Mouse (Mus musculus) kidney, postnatal 0 days (tissue): Measurements from ENCODE around the gene Timeless. TPM values are rescaled to one million over a fixed set of nuclear protein-coding genes. Genes with fewer than 3 reads are reported as not detected.
A peak's percentile ranks its signal among the peaks of the same experiment; 100 is the strongest.

ENCODE experiments used
- ATAC-seq: fragments of 200-750 bp; cut with Nextera tagmentation; replicated peaks from 2 replicates; pipeline ENCODE4 v1.8.0; 2017; ENCODE audit warnings: low read depth, moderate number of reproducible peaks, moderate TSS enrichment, moderate library complexity; ENCODE audit not compliant: low FRiP score
- DNase-seq: peaks from one replicate; pipeline ENCODE4 v3.0.0-alpha.2; 2016; ENCODE audit warnings: low spot score
- H3K27ac ChIP-seq: fragments of 300-500 bp; sonication (generic); 2 replicates; pipeline ENCODE4 v1.5.1; 2014; ENCODE audit warnings: mild to moderate bottlenecking
- H3K27me3 ChIP-seq: fragments of 300-500 bp; sonication (generic); 2 replicates; pipeline ENCODE4 v1.6.1; 2014; ENCODE audit warnings: low read length, mixed read lengths; ENCODE audit not compliant: insufficient read depth
- H3K36me3 ChIP-seq: fragments of 300-500 bp; sonication (generic); 2 replicates; pipeline ENCODE4 v1.6.1; 2014; ENCODE audit warnings: low read length, mixed read lengths; ENCODE audit not compliant: insufficient read depth
- H3K4me1 ChIP-seq: fragments of 300-500 bp; sonication (generic); replicated peaks from 2 replicates; pipeline ENCODE4 v1.6.1; 2014; ENCODE audit warnings: antibody characterized with exemption, low read length, mixed read lengths; ENCODE audit not compliant: insufficient read depth
- H3K4me2 ChIP-seq: fragments of 300-500 bp; sonication (generic); 2 replicates; pipeline ENCODE4 v1.6.1; 2014; ENCODE audit warnings: mild to moderate bottlenecking, low read length, moderate library complexity, mixed read lengths
- H3K4me3 ChIP-seq: fragments of 300-500 bp; sonication (generic); replicated peaks from 2 replicates; pipeline ENCODE4 v1.5.1; 2014; ENCODE audit warnings: low read depth, low read length
- H3K9ac ChIP-seq: fragments of 300-500 bp; sonication (generic); 2 replicates; pipeline ENCODE4 v1.6.1; 2014; ENCODE audit warnings: low read depth, low read length
- H3K9me3 ChIP-seq: fragments of 300-500 bp; sonication (generic); replicated peaks from 2 replicates; pipeline ENCODE4 v1.6.1; 2016; ENCODE audit warnings: low read length, inconsistent platforms, mixed read lengths
- CTCF ChIP-seq: IDR thresholded peaks from 2 replicates; pipeline ENCODE4 v1.5.1; 2016; ENCODE audit warnings: antibody characterized with exemption, low read depth, mild to moderate bottlenecking, moderate library complexity
- WGBS: fragments of 180-500 bp; shearing (Covaris S2); extraction: QIAGEN DNeasy Blood & Tissue Kit; methylation state at CpG from one replicate; pipeline ENCODE4 v1.1.7; 2014; 5-methylcytosine and 5-hydroxymethylcytosine counted together
- polyA plus RNA-seq: library from polyadenylated mRNA; unstranded; fragments of >200 nt; fragmentation: Nextera tagmentation; extraction: Ambion mirVana; gene quantifications from 2 replicates; pipeline ENCODE4 v1.2.1, GENCODE M21; 2015

Timeless gene
- 26.4 and 33.3 TPM in 2 replicates for polyA plus RNA-seq

- ATAC-seq (peak; percentile 89), DNase-seq (peak; percentile 90)
- TF ChIP-seq CTCF, result no peak
- Histone ChIP-seq H3K4me2 (peak within 1 kb of the TSS; percentile 80), H3K4me3 (peak within 1 kb of the TSS; percentile 80), H3K4me1 (no peaks in the 10 kb centered on the region), H3K9me3 (no peaks in the 10 kb centered on the region), H3K27ac (peak within 1 kb of the TSS; percentile 93), H3K27me3 (no peaks in the 10 kb centered on the region), H3K9ac (peak within 1 kb of the TSS; percentile 71), H3K36me3 (no peaks in the 10 kb centered on the region)
- under 1% methylated on average over 58 of the region's 58 CpGs for WGBS
Observed at GRCm38 (mm10) chr10:128231697-128232419, at the start of gene Timeless. Timeless (plus strand) TSS chr10:128232065.

GRCm38 (mm10) chr10:128184296-128184695, 47.6 kb upstream of the Timeless start:
- no peaks in the 10 kb centered on the region for H3K9me3 ChIP-seq
- no peaks in the 10 kb centered on the region for H3K36me3 ChIP-seq
- no peak for ATAC-seq
- no peak for TF ChIP-seq CTCF
- H3K9ac ChIP-seq, result no peak overlapping the region
- H3K27me3 ChIP-seq, result no peaks in the 10 kb centered on the region
- no peak overlapping the region for H3K4me2 ChIP-seq
- DNase-seq, result no peak
- no peaks in the 10 kb centered on the region for H3K4me1 ChIP-seq
- H3K4me3 ChIP-seq, result no peak overlapping the region
- H3K27ac ChIP-seq, result no peak overlapping the region
- WGBS, result 72% methylated on average over 2 of the region's 2 CpGs

DNA sequence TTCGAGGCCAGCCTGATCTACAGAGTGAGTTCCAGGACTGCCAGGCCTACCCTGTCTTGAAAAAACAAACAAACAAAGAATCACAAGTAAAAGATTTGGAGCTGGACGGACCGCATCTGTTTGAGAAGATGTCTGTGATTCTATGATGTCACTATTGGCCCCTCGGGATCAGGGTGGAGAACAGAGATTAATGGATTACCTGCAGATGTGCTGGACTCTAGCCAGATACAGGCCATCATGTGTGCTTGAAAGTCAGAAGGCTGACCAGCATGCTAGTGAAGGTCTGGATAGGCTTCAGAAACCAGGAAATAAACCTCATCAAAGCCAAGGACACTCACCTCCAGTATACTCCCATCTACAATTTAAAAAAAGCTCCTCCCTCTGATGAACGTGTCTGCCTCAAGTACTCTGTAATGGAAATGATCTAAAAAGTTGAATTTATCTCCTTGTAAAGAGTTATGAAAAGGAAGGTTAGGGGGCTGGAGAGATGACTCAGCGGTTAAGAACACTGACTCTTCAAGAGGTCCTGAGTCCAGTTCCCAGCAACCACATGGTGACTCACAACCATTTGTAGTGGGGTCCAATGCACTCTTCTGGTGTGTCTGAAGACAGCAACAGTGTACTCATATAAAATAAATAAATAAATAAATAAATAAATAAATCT, 46.5 kb upstream of the Timeless start:
- H3K4me1 ChIP-seq, result no peaks in the 10 kb centered on the region
- H3K4me3 ChIP-seq, result no peak overlapping the region
- no peaks in the 10 kb centered on the region for H3K9me3 ChIP-seq
- H3K4me2 ChIP-seq, result no peak overlapping the region
- no peak for TF ChIP-seq CTCF
- no peaks in the 10 kb centered on the region for H3K36me3 ChIP-seq
- WGBS, result 61% methylated on average over 6 of the region's 6 CpGs
- no peak overlapping the region for H3K27ac ChIP-seq
- ATAC-seq (peak; percentile 33; the same call in 1 of the 2 replicates), DNase-seq (no peak)
- no peak overlapping the region for H3K9ac ChIP-seq
- no peaks in the 10 kb centered on the region for H3K27me3 ChIP-seq

GRCm38 (mm10) chr10:128185959-128186358, 45.9 kb upstream of the Timeless start:
- no peak overlapping the region for H3K4me3 ChIP-seq
- peak; percentile 71 for ATAC-seq
- TF ChIP-seq CTCF, result peak; percentile 99
- H3K4me1 ChIP-seq, result no peaks in the 10 kb centered on the region
- H3K27me3 ChIP-seq, result no peaks in the 10 kb centered on the region
- H3K36me3 ChIP-seq, result no peaks in the 10 kb centered on the region
- H3K27ac ChIP-seq, result no peak overlapping the region
- H3K4me2 ChIP-seq, result no peak overlapping the region
- WGBS, result 51% methylated on average over 2 of the region's 2 CpGs
- H3K9ac ChIP-seq, result no peak overlapping the region
- no peaks in the 10 kb centered on the region for H3K9me3 ChIP-seq
- DNase-seq, result peak; percentile 93

DNA sequence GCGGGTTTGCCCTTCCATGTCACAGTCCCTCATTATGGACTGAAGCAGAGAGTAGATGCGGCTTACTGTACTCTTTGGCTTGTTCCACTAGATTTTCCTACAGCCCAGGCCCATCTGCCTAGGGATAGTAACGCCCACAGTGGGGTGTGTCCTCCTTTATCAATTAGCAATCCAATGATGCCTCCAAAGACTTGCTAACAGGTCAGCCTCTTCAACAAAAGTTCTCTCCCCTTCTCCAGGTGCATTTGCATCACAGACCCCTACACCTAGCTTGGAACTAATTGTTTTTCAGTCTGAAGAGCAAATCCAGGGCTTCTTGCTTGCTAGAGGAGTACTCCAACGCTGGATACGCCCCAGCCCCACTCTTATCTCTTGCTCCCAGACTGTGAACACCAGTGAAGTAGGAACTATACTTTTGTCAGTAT, 44.7 kb upstream of the Timeless start:
- H3K36me3 ChIP-seq, result no peaks in the 10 kb centered on the region
- no peak for TF ChIP-seq CTCF
- no peaks in the 10 kb centered on the region for H3K4me1 ChIP-seq
- no peak overlapping the region for H3K4me3 ChIP-seq
- H3K27me3 ChIP-seq, result no peaks in the 10 kb centered on the region
- H3K9me3 ChIP-seq, result no peaks in the 10 kb centered on the region
- H3K27ac ChIP-seq, result no peak overlapping the region
- 75% methylated on average over 5 of the region's 5 CpGs for WGBS
- ATAC-seq, result no peak
- DNase-seq, result no peak
- H3K9ac ChIP-seq, result no peak overlapping the region
- H3K4me2 ChIP-seq, result no peak overlapping the region

- H3K9me3 ChIP-seq, result no peaks in the 10 kb centered on the region
- no peaks in the 10 kb centered on the region for H3K4me1 ChIP-seq
- H3K27ac ChIP-seq, result no peak overlapping the region
- no peak overlapping the region for H3K9ac ChIP-seq
- WGBS, result 35% methylated on average over 2 of the region's 2 CpGs
- no peak overlapping the region for H3K4me2 ChIP-seq
- no peaks in the 10 kb centered on the region for H3K27me3 ChIP-seq
- no peak for ATAC-seq
- peak; percentile 85 for TF ChIP-seq CTCF
- H3K4me3 ChIP-seq, result no peak overlapping the region
- peak; percentile 93 for DNase-seq
- H3K36me3 ChIP-seq, result no peaks in the 10 kb centered on the region
Observed at GRCm38 (mm10) chr10:128188242-128188877, 43.5 kb upstream of the Timeless start.
